Mouse (Mus musculus) neural tube, embryonic 14.5 days (tissue): ENCODE data around the gene Tcf3. TPM values are rescaled to one million over a fixed set of nuclear protein-coding genes. Genes with fewer than 3 reads are reported as not detected.

ENCODE experiments used
- ATAC-seq: fragments of 200-750 bp; cut with Nextera tagmentation; 2 replicates; pipeline ENCODE4 v1.8.0; 2017; ENCODE audit warnings: low read depth, mild to moderate bottlenecking, moderate TSS enrichment, moderate library complexity
- H3K27ac ChIP-seq: fragments of 300-500 bp; sonication (generic); 2 replicates; pipeline ENCODE4 v1.5.1; 2014; ENCODE audit warnings: low read depth, mild to moderate bottlenecking, control low read depth, low read length, moderate library complexity, mixed read lengths
- H3K27me3 ChIP-seq: fragments of 300-500 bp; sonication (generic); 2 replicates; pipeline ENCODE4 v1.6.1; 2014; ENCODE audit warnings: low read length; ENCODE audit not compliant: control insufficient read depth, insufficient read depth
- H3K36me3 ChIP-seq: fragments of 300-500 bp; sonication (generic); 2 replicates; pipeline ENCODE4 v1.6.1; 2014; ENCODE audit warnings: low read length, mixed read lengths; ENCODE audit not compliant: control insufficient read depth, insufficient read depth
- H3K4me1 ChIP-seq: fragments of 300-500 bp; sonication (generic); 2 replicates; pipeline ENCODE4 v1.6.1; 2014; ENCODE audit warnings: low read length; ENCODE audit not compliant: control insufficient read depth, insufficient read depth
- H3K4me2 ChIP-seq: fragments of 300-500 bp; sonication (generic); 2 replicates; pipeline ENCODE4 v1.6.1; 2014; ENCODE audit warnings: mild to moderate bottlenecking, low read depth, low read length, control low read depth
- H3K4me3 ChIP-seq: fragments of 300-500 bp; sonication (generic); 2 replicates; pipeline ENCODE4 v1.5.1; 2014; ENCODE audit warnings: low read depth, low read length, control low read depth, mixed read lengths
- H3K9ac ChIP-seq: fragments of 300-500 bp; sonication (generic); replicated peaks from 2 replicates; pipeline ENCODE4 v1.6.1; 2014; ENCODE audit warnings: low read depth, mild to moderate bottlenecking, control low read depth, low read length, mixed read lengths
- H3K9me3 ChIP-seq: fragments of 300-500 bp; sonication (generic); 2 replicates; pipeline ENCODE4 v1.6.1; 2016; ENCODE audit warnings: low read length; ENCODE audit not compliant: control insufficient read depth
- WGBS: fragments of 180-500 bp; shearing (Covaris S2); extraction: QIAGEN DNeasy Blood & Tissue Kit; methylation state at CpG from one replicate; pipeline ENCODE4 v1.1.7; 2014; 5-methylcytosine and 5-hydroxymethylcytosine counted together
- polyA plus RNA-seq: library from polyadenylated mRNA; unstranded; fragments of >200 nt; fragmentation: Nextera tagmentation; extraction: Ambion mirVana; gene quantifications from 2 replicates; pipeline ENCODE4 v1.2.1, GENCODE M21; 2014

Tcf3 gene
- polyA plus RNA-seq, 1 experiment from 2014 or later, result 30.4 TPM

GRCm38 (mm10) chr10:80406684-80407501 lies 26.6 kb downstream of the Tcf3 start, which contains the start of gene Uqcr11:
Uqcr11 (minus strand) TSS chr10:80406830.
- ATAC-seq, result peak; percentile 79
- Histone ChIP-seq H3K4me2 (peak within 1 kb of the TSS; percentile 55), H3K27me3 (no peaks in the 10 kb centered on the region; the same call in 1 of the 2 replicates), H3K9ac (peak within 1 kb of the TSS; percentile 82), H3K4me3 (peak within 1 kb of the TSS; percentile 77), H3K9me3 (no peaks in the 10 kb centered on the region), H3K36me3 (peaks cover 40% of the 10 kb centered on the region), H3K4me1 (peaks cover 16% of the 10 kb centered on the region), H3K27ac (peak within 1 kb of the TSS; percentile 80)
- WGBS, result 2% methylated on average over 27 of the region's 27 CpGs

- peaks cover 32% of the 10 kb centered on the region for H3K36me3 ChIP-seq
- peak overlapping the region; percentile 55 for H3K4me2 ChIP-seq
- H3K27me3 ChIP-seq, result no peaks in the 10 kb centered on the region; the same call in 1 of the 2 replicates
- no peaks in the 10 kb centered on the region for H3K9me3 ChIP-seq
- peak overlapping the region; percentile 82 for H3K9ac ChIP-seq
- H3K27ac ChIP-seq, result no peak overlapping the region
- ATAC-seq, result no peak
- peak overlapping the region; percentile 77 for H3K4me3 ChIP-seq
- peaks cover 16% of the 10 kb centered on the region for H3K4me1 ChIP-seq
- 63% methylated on average over 10 of the region's 10 CpGs for WGBS
Measured at GRCm38 (mm10) chr10:80405481-80406173, 27.8 kb downstream of the Tcf3 start.

- no peaks in the 10 kb centered on the region; the same call in 1 of the 2 replicates for H3K27me3 ChIP-seq
- no peak overlapping the region for H3K27ac ChIP-seq
- no peak overlapping the region for H3K4me2 ChIP-seq
- H3K9ac ChIP-seq, result no peak overlapping the region
- no peaks in the 10 kb centered on the region for H3K9me3 ChIP-seq
- no peak for ATAC-seq
- peaks cover 23% of the 10 kb centered on the region for H3K4me1 ChIP-seq
- 96% methylated on average over 4 of the region's 4 CpGs for WGBS
- H3K36me3 ChIP-seq, result peaks cover 22% of the 10 kb centered on the region
- H3K4me3 ChIP-seq, result no peak overlapping the region
Measured at GRCm38 (mm10) chr10:80403044-80403692, 30.3 kb downstream of the Tcf3 start.

GRCm38 (mm10) chr10:80400704-80401161 lies 32.7 kb downstream of the Tcf3 start:
- 89% methylated on average over 4 of the region's 4 CpGs for WGBS
- no peak overlapping the region for H3K4me3 ChIP-seq
- ATAC-seq, result no peak

GRCm38 (mm10) chr10:80399973-80400703 lies 33.3 kb downstream of the Tcf3 start:
- ATAC-seq, result no peak

More at GRCm38 (mm10) chr10:80400704-80401161, 32.7 kb downstream of the Tcf3 start:
- Histone ChIP-seq H3K9ac (no peak overlapping the region), H3K4me1 (peaks cover 25% of the 10 kb centered on the region), H3K27me3 (no peaks in the 10 kb centered on the region), H3K9me3 (no peaks in the 10 kb centered on the region), H3K36me3 (peaks cover 22% of the 10 kb centered on the region), H3K4me2 (peak overlapping the region; percentile 74; the same call in 1 of the 2 replicates), H3K27ac (peak overlapping the region; percentile 82; the same call in 1 of the 2 replicates)

GRCm38 (mm10) chr10:80399191-80399972 lies 34.1 kb downstream of the Tcf3 start, which contains the start of gene Mbd3:
Mbd3 (minus strand) TSS chr10:80399550.
- peak within 1 kb of the TSS; percentile 67 for H3K4me3 ChIP-seq
- peak; percentile 96 for ATAC-seq
- H3K9ac ChIP-seq, result peak within 1 kb of the TSS; percentile 91
- no peaks in the 10 kb centered on the region for H3K27me3 ChIP-seq
- no peaks in the 10 kb centered on the region for H3K9me3 ChIP-seq
- H3K4me1 ChIP-seq, result peaks cover 20% of the 10 kb centered on the region
- H3K36me3 ChIP-seq, result peaks cover 31% of the 10 kb centered on the region
- peak within 1 kb of the TSS; percentile 87 for H3K4me2 ChIP-seq
- H3K27ac ChIP-seq, result peak within 1 kb of the TSS; percentile 98
- WGBS, result under 1% methylated on average over 64 of the region's 82 CpGs

More at GRCm38 (mm10) chr10:80399973-80400703, 33.3 kb downstream of the Tcf3 start:
- no peaks in the 10 kb centered on the region for H3K9me3 ChIP-seq
- H3K27me3 ChIP-seq, result no peaks in the 10 kb centered on the region
- H3K27ac ChIP-seq, result peak overlapping the region; percentile 82
- peak overlapping the region; percentile 74 for H3K4me2 ChIP-seq
- 16% methylated on average over 17 of the region's 17 CpGs for WGBS
- peaks cover 26% of the 10 kb centered on the region for H3K36me3 ChIP-seq
- peaks cover 20% of the 10 kb centered on the region for H3K4me1 ChIP-seq
- H3K9ac ChIP-seq, result peak overlapping the region; percentile 60
- H3K4me3 ChIP-seq, result peak overlapping the region; percentile 67

- peak overlapping the region; percentile 91 for H3K9ac ChIP-seq
- H3K27me3 ChIP-seq, result no peaks in the 10 kb centered on the region
- H3K4me1 ChIP-seq, result peaks cover 20% of the 10 kb centered on the region
- WGBS, result under 1% methylated on average over 57 of the region's 59 CpGs
- H3K4me2 ChIP-seq, result peak overlapping the region; percentile 87
- H3K27ac ChIP-seq, result peak overlapping the region; percentile 98
- peaks cover 37% of the 10 kb centered on the region for H3K36me3 ChIP-seq
- H3K4me3 ChIP-seq, result peak overlapping the region; percentile 67
- ATAC-seq, result peak; percentile 80
- H3K9me3 ChIP-seq, result no peaks in the 10 kb centered on the region
Measured at GRCm38 (mm10) chr10:80398719-80399190, 34.7 kb downstream of the Tcf3 start.
